Mouse (Mus musculus) small intestine, adult 2 months (tissue): ENCODE measurements around the gene Cmc1.

Source experiments
- CTCF ChIP-seq: fragments of 200-500 bp; IDR thresholded peaks from 2 replicates; pipeline ENCODE4 v1.5.1; 2012; ENCODE audit warnings: low read depth, mild to moderate bottlenecking, control low read depth, inconsistent platforms, low read length, moderate library complexity, mixed read lengths; ENCODE audit not compliant: insufficient replicate concordance, insufficient read length; ENCODE audit errors: extremely low read depth
- POLR2A ChIP-seq: fragments of 200-500 bp; IDR thresholded peaks from 2 replicates; pipeline ENCODE4 v1.6.1; 2012; ENCODE audit warnings: low read depth, mild to moderate bottlenecking, control low read depth, inconsistent platforms, low read length, moderate library complexity

DNA sequence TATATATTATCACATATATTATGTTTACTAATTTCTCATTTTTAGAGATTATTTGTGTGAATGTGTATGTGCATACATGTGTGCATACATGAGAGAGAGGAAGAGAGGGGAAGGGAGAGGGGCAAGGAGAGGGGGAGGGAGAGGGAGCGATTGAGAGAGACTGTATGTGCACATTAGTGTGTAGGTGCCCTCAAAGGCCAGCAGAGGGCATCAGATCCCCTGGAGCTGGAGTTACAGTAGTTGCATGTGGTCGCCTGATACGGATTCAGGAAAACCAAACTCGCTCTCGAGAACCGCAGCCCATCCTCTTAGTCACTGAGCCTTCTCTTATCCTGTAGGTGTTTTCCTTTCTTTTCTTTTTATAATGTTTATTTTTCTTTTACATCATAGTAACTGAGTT is 38.4 kb upstream of the Cmc1 start:
- TF ChIP-seq POLR2A: no peak
- TF ChIP-seq CTCF: no peak
